Mouse (Mus musculus) hindbrain, embryonic 11.5 days (tissue): ENCODE measurements at regions not wholly inside any gene's neighbourhood (a gene's known extent, or its start where the extent isn't known, plus 50 kb on each side); places are given as distances from the start of the nearest gene placed in this dataset.

ENCODE experiments used
- ATAC-seq: fragments of 200-750 bp; cut with Nextera tagmentation; 2 replicates; pipeline ENCODE4 v1.8.0; 2017; ENCODE audit warnings: mild to moderate bottlenecking, moderate TSS enrichment, moderate library complexity; ENCODE audit not compliant: low FRiP score
- DNase-seq: peaks from one replicate; pipeline ENCODE4 v3.0.0-alpha.2; 2015; ENCODE audit warnings: low spot score
- H3K27ac ChIP-seq: fragments of 300-500 bp; sonication (generic); 2 replicates; pipeline ENCODE4 v1.5.1; 2014; ENCODE audit warnings: mild to moderate bottlenecking, low read depth, low read length
- H3K27me3 ChIP-seq: fragments of 300-500 bp; sonication (generic); 2 replicates; pipeline ENCODE4 v1.6.1; 2014; ENCODE audit warnings: mild to moderate bottlenecking, low read length, moderate library complexity, mixed read lengths; ENCODE audit not compliant: control insufficient read depth, insufficient read depth
- H3K36me3 ChIP-seq: fragments of 300-500 bp; sonication (generic); 2 replicates; pipeline ENCODE4 v1.6.1; 2014; ENCODE audit warnings: mild to moderate bottlenecking, low read length, moderate library complexity, mixed read lengths; ENCODE audit not compliant: control insufficient read depth, insufficient read depth
- H3K4me1 ChIP-seq: fragments of 300-500 bp; sonication (generic); replicated peaks from 2 replicates; pipeline ENCODE4 v1.6.1; 2014; ENCODE audit warnings: low read length, mixed read lengths; ENCODE audit not compliant: control insufficient read depth, insufficient read depth
- H3K4me2 ChIP-seq: fragments of 300-500 bp; sonication (generic); replicated peaks from 2 replicates; pipeline ENCODE4 v1.6.1; 2014; ENCODE audit warnings: mild to moderate bottlenecking, low read depth, low read length
- H3K4me3 ChIP-seq: fragments of 300-500 bp; sonication (generic); 2 replicates; pipeline ENCODE4 v1.5.1; 2014; ENCODE audit warnings: low read depth, low read length
- H3K9ac ChIP-seq: fragments of 300-500 bp; sonication (generic); 2 replicates; pipeline ENCODE4 v1.6.1; 2014; ENCODE audit warnings: low read depth, low read length
- H3K9me3 ChIP-seq: fragments of 300-500 bp; sonication (generic); 2 replicates; pipeline ENCODE4 v1.6.1; 2016; ENCODE audit warnings: low read length; ENCODE audit not compliant: control insufficient read depth
- WGBS: fragments of 180-500 bp; shearing (Covaris S2); extraction: QIAGEN DNeasy Blood & Tissue Kit; methylation state at CpG from one replicate; pipeline ENCODE4 v1.1.7; 2014; 5-methylcytosine and 5-hydroxymethylcytosine counted together

DNA sequence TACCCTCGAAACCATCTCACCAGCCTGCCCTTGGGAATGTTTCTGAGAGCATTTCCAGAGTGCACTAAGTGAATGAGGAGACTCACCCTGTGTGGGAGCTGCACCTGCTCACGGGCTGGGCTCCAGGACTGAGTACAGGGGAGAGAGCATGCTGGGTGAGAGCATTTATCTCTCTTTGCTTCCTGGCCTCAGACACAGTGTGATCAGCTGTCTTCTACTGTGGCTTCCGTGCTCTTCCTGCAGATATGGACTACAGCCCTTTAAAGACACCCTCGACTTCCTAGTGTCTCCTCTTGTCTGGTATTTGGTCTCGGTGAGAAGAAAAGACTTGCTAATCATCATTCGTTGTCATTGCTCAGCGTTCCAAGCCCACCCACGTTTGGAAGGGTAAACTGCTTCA lies 274.9 kb downstream of the Cd83 start:
- Histone ChIP-seq H3K4me2 (no peak overlapping the region), H3K9me3 (no peaks in the 10 kb centered on the region), H3K27ac (no peak overlapping the region), H3K4me3 (no peak overlapping the region), H3K4me1 (peaks cover 2% of the 10 kb centered on the region; the same call in 1 of the 2 replicates), H3K9ac (no peak overlapping the region), H3K27me3 (no peaks in the 10 kb centered on the region), H3K36me3 (no peaks in the 10 kb centered on the region)
- ATAC-seq (no peak), DNase-seq (no peak)
- WGBS = 78% methylated on average over 8 of the region's 8 CpGs

- no peak for ATAC-seq
- Histone ChIP-seq H3K27ac (no peak overlapping the region), H3K36me3 (no peaks in the 10 kb centered on the region), H3K4me1 (no peaks in the 10 kb centered on the region; the same call in 1 of the 2 replicates), H3K9ac (no peak overlapping the region), H3K4me3 (no peak overlapping the region), H3K4me2 (no peak overlapping the region), H3K27me3 (no peaks in the 10 kb centered on the region), H3K9me3 (no peaks in the 10 kb centered on the region)
- WGBS = 87% methylated on average over 4 of the region's 4 CpGs
- no peak for DNase-seq
These were observed 276.7 kb downstream of the Cd83 start for GRCm38 (mm10) chr13:44061286-44061685.

- H3K9ac ChIP-seq = no peak overlapping the region
- H3K4me2 ChIP-seq = no peak overlapping the region
- no peaks in the 10 kb centered on the region for H3K27me3 ChIP-seq
- H3K36me3 ChIP-seq = no peaks in the 10 kb centered on the region
- H3K27ac ChIP-seq = no peak overlapping the region
- WGBS = 67% methylated on average over 7 of the region's 7 CpGs
- ATAC-seq (no peak), DNase-seq (no peak)
- no peaks in the 10 kb centered on the region for H3K9me3 ChIP-seq
- H3K4me1 ChIP-seq = no peaks in the 10 kb centered on the region; the same call in 1 of the 2 replicates
- no peak overlapping the region for H3K4me3 ChIP-seq
These were observed 277.2 kb downstream of the Cd83 start for GRCm38 (mm10) chr13:44061721-44062300.

- Histone ChIP-seq H3K4me3 (no peak overlapping the region), H3K4me2 (no peak overlapping the region), H3K36me3 (no peaks in the 10 kb centered on the region), H3K27ac (no peak overlapping the region), H3K4me1 (no peaks in the 10 kb centered on the region; the same call in 1 of the 2 replicates), H3K9ac (no peak overlapping the region), H3K9me3 (no peaks in the 10 kb centered on the region), H3K27me3 (no peaks in the 10 kb centered on the region)
- DNase-seq = no peak
- ATAC-seq = no peak
- 86% methylated on average over 8 of the region's 8 CpGs for WGBS
These were observed 278.7 kb downstream of the Cd83 start for GRCm38 (mm10) chr13:44063317-44063716.

DNA sequence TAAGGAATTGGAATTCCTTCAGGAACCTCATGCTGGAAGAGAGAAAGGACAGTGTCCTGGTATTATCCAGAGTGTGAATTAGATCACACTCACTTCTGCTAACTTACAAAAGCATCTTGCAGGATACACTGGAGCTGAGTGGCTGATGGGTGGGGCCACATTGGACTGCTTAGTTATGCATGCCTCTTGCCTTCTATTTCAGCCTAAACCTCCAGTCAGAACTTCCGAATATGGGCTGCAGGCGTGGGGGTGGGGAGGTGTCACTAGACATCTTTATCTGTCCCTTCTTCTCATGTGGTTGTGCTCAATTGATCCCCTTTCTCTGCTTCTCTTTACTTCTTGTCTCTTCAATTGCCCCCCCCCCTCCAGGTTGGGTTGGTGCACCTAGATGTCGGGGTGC lies 279.5 kb downstream of the Cd83 start:
- H3K9me3 ChIP-seq = no peaks in the 10 kb centered on the region
- no peak for ATAC-seq
- H3K36me3 ChIP-seq = no peaks in the 10 kb centered on the region
- no peak overlapping the region for H3K4me2 ChIP-seq
- H3K4me1 ChIP-seq = no peaks in the 10 kb centered on the region; the same call in 1 of the 2 replicates
- 69% methylated on average over 3 of the region's 3 CpGs for WGBS
- H3K27ac ChIP-seq = no peak overlapping the region
- H3K9ac ChIP-seq = no peak overlapping the region
- no peaks in the 10 kb centered on the region for H3K27me3 ChIP-seq
- DNase-seq = no peak
- H3K4me3 ChIP-seq = no peak overlapping the region

GRCm38 (mm10) chr13:44065741-44066185 lies 281.2 kb downstream of the Cd83 start:
- 71% methylated on average over 13 of the region's 13 CpGs for WGBS
- no peak overlapping the region for H3K4me2 ChIP-seq

GRCm38 (mm10) chr13:44067244-44067643 lies 282.7 kb downstream of the Cd83 start:
- Histone ChIP-seq H3K27ac (no peak overlapping the region), H3K9ac (no peak overlapping the region), H3K4me2 (no peak overlapping the region), H3K27me3 (no peaks in the 10 kb centered on the region), H3K4me3 (no peak overlapping the region), H3K9me3 (no peaks in the 10 kb centered on the region), H3K4me1 (no peaks in the 10 kb centered on the region; the same call in 1 of the 2 replicates), H3K36me3 (no peaks in the 10 kb centered on the region)
- 83% methylated on average over 2 of the region's 2 CpGs for WGBS
- DNase-seq (no peak), ATAC-seq (no peak)

More at GRCm38 (mm10) chr13:44065741-44066185, 281.2 kb downstream of the Cd83 start:
- ATAC-seq (no peak), DNase-seq (no peak)
- Histone ChIP-seq H3K27me3 (no peaks in the 10 kb centered on the region), H3K4me3 (no peak overlapping the region), H3K27ac (no peak overlapping the region), H3K9ac (no peak overlapping the region), H3K36me3 (no peaks in the 10 kb centered on the region), H3K4me1 (no peaks in the 10 kb centered on the region; the same call in 1 of the 2 replicates), H3K9me3 (no peaks in the 10 kb centered on the region)

GRCm38 (mm10) chr13:44068951-44069350 lies 284.4 kb downstream of the Cd83 start:
- no peak overlapping the region for H3K9ac ChIP-seq
- H3K27me3 ChIP-seq = no peaks in the 10 kb centered on the region
- no peaks in the 10 kb centered on the region for H3K36me3 ChIP-seq
- H3K4me1 ChIP-seq = no peaks in the 10 kb centered on the region
- ATAC-seq (no peak), DNase-seq (no peak)
- no peak overlapping the region for H3K4me3 ChIP-seq
- no peak overlapping the region for H3K4me2 ChIP-seq
- H3K27ac ChIP-seq = no peak overlapping the region
- WGBS = 94% methylated on average over 5 of the region's 5 CpGs
- H3K9me3 ChIP-seq = no peaks in the 10 kb centered on the region

GRCm38 (mm10) chr13:44073122-44073521 lies 288.5 kb downstream of the Cd83 start:
- H3K27me3 ChIP-seq = no peaks in the 10 kb centered on the region
- no peaks in the 10 kb centered on the region for H3K9me3 ChIP-seq
- WGBS = 89% methylated on average over 9 of the region's 9 CpGs
- no peak overlapping the region for H3K9ac ChIP-seq
- H3K4me2 ChIP-seq = no peak overlapping the region
- no peak overlapping the region for H3K27ac ChIP-seq
- ATAC-seq (no peak), DNase-seq (no peak)
- no peak overlapping the region for H3K4me3 ChIP-seq
- no peaks in the 10 kb centered on the region for H3K36me3 ChIP-seq
- H3K4me1 ChIP-seq = no peaks in the 10 kb centered on the region
